Mouse (Mus musculus): ENCODE results near the gene Sftpd. TPM values are rescaled to one million over a fixed set of nuclear protein-coding genes. Genes with fewer than 3 reads are reported as not detected.

Gene Sftpd
- polyA plus RNA-seq, 1 experiment from 2014 or later = not detected

GRCm38 (mm10) chr14:41124683-41125082 lies 60.3 kb downstream of the Sftpd start:
- Histone ChIP-seq H3K9me3 (ENCODE audit: control insufficient read depth, low read length) (no peaks in the 10 kb centered on the region), H3K4me3 (replicated peaks; ENCODE audit: low read depth, low read length) (no peak overlapping the region)
- WGBS = 90% methylated on average over 5 of the region's 5 CpGs

More at GRCm38 (mm10) chr14:41124683-41125082, 60.3 kb downstream of the Sftpd start:
- ATAC-seq (ENCODE audit: low FRiP score, low TSS enrichment) = no peak
- Histone ChIP-seq H3K27me3 (ENCODE audit: control insufficient read depth, insufficient read depth, low read length) (no peaks in the 10 kb centered on the region), H3K27ac (replicated peaks; ENCODE audit: low read depth, low read length) (no peak overlapping the region), H3K4me2 (ENCODE audit: low read length) (no peak overlapping the region), H3K9ac (replicated peaks; ENCODE audit: low read length) (no peak overlapping the region), H3K4me1 (ENCODE audit: control insufficient read depth, insufficient read depth, low read length) (no peaks in the 10 kb centered on the region), H3K36me3 (ENCODE audit: control insufficient read depth, insufficient read depth, low read length) (no peaks in the 10 kb centered on the region)
- no peak for DNase-seq

Other genes starting within 250 kb of the Sftpd start
- 57.2 and 79.6 TPM in 2 replicates for gene Tspan14, start 218.3 kb downstream of the Sftpd start, polyA plus RNA-seq (2014; fragmentation: Nextera tagmentation; extraction: Ambion mirVana)
- gene Fam213a, start 171.4 kb downstream of the Sftpd start, polyA plus RNA-seq (2014; fragmentation: Nextera tagmentation; extraction: Ambion mirVana) = 70.4 and 80.1 TPM in 2 replicates
- gene Dydc2, start 115.9 kb downstream of the Sftpd start, polyA plus RNA-seq (2014; fragmentation: Nextera tagmentation; extraction: Ambion mirVana) = 0.28 and 1.3 TPM in 2 replicates
- gene Dydc1, start 112.2 kb downstream of the Sftpd start, polyA plus RNA-seq (2014; fragmentation: Nextera tagmentation; extraction: Ambion mirVana) = not detected in 2 replicates
- not detected in 2 replicates for gene Mat1a, start 80.1 kb downstream of the Sftpd start, polyA plus RNA-seq (2014; fragmentation: Nextera tagmentation; extraction: Ambion mirVana)
- gene Sftpa1, start 53.4 kb downstream of the Sftpd start, polyA plus RNA-seq (2014; fragmentation: Nextera tagmentation; extraction: Ambion mirVana) = not detected in 2 replicates
- gene Mbl1, start 33.7 kb downstream of the Sftpd start, polyA plus RNA-seq (2014; fragmentation: Nextera tagmentation; extraction: Ambion mirVana) = not detected in 2 replicates
- 0.32 and 0.49 TPM in 2 replicates for gene Gm2832, start 93.7 kb upstream of the Sftpd start, polyA plus RNA-seq (2014; fragmentation: Nextera tagmentation; extraction: Ambion mirVana)
- gene Gm5798, start 163.5 kb upstream of the Sftpd start, polyA plus RNA-seq (2014; fragmentation: Nextera tagmentation; extraction: Ambion mirVana) = not detected in 2 replicates
- not detected in 2 replicates for gene Gm7945, start 201.2 kb upstream of the Sftpd start, polyA plus RNA-seq (2014; fragmentation: Nextera tagmentation; extraction: Ambion mirVana)
- not detected in 2 replicates for gene Gm6482, start 223.1 kb upstream of the Sftpd start, polyA plus RNA-seq (2014; fragmentation: Nextera tagmentation; extraction: Ambion mirVana)

Measured in midbrain, embryonic 14.5 days (tissue).